Mouse (Mus musculus) MEL (cell line): ENCODE results near the gene Gm11172. TPM values are rescaled to one million over a fixed set of nuclear protein-coding genes. Genes with fewer than 3 reads are reported as not detected.

ENCODE experiments used
- DNase-seq: peaks from one replicate; pipeline ENCODE4 v3.0.0; 2011; ENCODE audit warnings: low read depth, low spot score
- H3K27ac ChIP-seq: 2 replicates; pipeline ENCODE4 v1.5.1; 2012; ENCODE audit warnings: low read depth, mild to moderate bottlenecking, control low read depth, low read length, moderate library complexity; ENCODE audit not compliant: control insufficient read depth
- H3K27me3 ChIP-seq, 2 experiments: fragments of 150-350 bp in 1 of 2; sonication (generic) in 1 of 2; 2 replicates each; pipeline ENCODE4 v1.6.1; 2012; ENCODE audit warnings: low read length in 2 of 2, mild to moderate bottlenecking in 2 of 2, improper control_type of control experiment in 1 of 2, moderate library complexity in 1 of 2; ENCODE audit not compliant: insufficient read depth in 2 of 2, control insufficient read depth in 1 of 2
- H3K36me3 ChIP-seq, 2 experiments: 2 replicates each; pipeline ENCODE4 v1.6.1; 2012 to 2014; ENCODE audit warnings: low read length in 2 of 2, improper control_type of control experiment in 1 of 2, inconsistent platforms in 1 of 2, mild to moderate bottlenecking in 1 of 2; ENCODE audit not compliant: insufficient read depth in 2 of 2, control insufficient read depth in 1 of 2
- H3K4me1 ChIP-seq, 2 experiments: fragments of 150-350 bp in 1 of 2; sonication (generic) in 1 of 2; 2 replicates each; pipeline ENCODE4 v1.6.1; 2012; ENCODE audit warnings: low read length in 2 of 2, improper control_type of control experiment in 1 of 2, mild to moderate bottlenecking in 1 of 2; ENCODE audit not compliant: insufficient read depth in 2 of 2, control insufficient read depth in 1 of 2
- H3K4me3 ChIP-seq, 2 experiments: fragments of 150-350 bp in 1 of 2; sonication (generic) in 1 of 2; 2 replicates each; pipeline ENCODE4 v1.5.1; 2012; ENCODE audit warnings: low read depth in 2 of 2, low read length in 2 of 2, mild to moderate bottlenecking in 2 of 2, moderate library complexity in 2 of 2, control low read depth in 1 of 2, improper control_type of control experiment in 1 of 2; ENCODE audit not compliant: control insufficient read depth in 1 of 2, insufficient read depth in 1 of 2
- H3K79me2 ChIP-seq: 2 replicates; pipeline ENCODE4 v1.6.1; 2012; ENCODE audit warnings: mild to moderate bottlenecking, low read length, moderate library complexity; ENCODE audit not compliant: control insufficient read depth, poor library complexity, insufficient read depth
- H3K9ac ChIP-seq: 2 replicates; pipeline ENCODE4 v1.6.1; 2012; ENCODE audit warnings: low read depth, mild to moderate bottlenecking, control low read depth, low read length, moderate library complexity; ENCODE audit not compliant: control insufficient read depth, poor library complexity, severe bottlenecking
- H3K9me3 ChIP-seq: fragments of 150-350 bp; sonication (generic); replicated peaks from 2 replicates; pipeline ENCODE4 v1.6.1; 2012; ENCODE audit warnings: mild to moderate bottlenecking, low read length, improper control_type of control experiment, moderate library complexity; ENCODE audit not compliant: insufficient read depth
- BHLHE40 ChIP-seq: IDR thresholded peaks from 2 replicates; pipeline ENCODE4 v1.6.1; 2012; ENCODE audit warnings: low read depth, mild to moderate bottlenecking, inconsistent platforms, low read length, improper control_type of control experiment, borderline replicate concordance
- CHD1 ChIP-seq: IDR thresholded peaks from 2 replicates; pipeline ENCODE4 v1.6.1; 2012; ENCODE audit warnings: low read depth, mild to moderate bottlenecking, inconsistent platforms, low read length, improper control_type of control experiment
- CHD2 ChIP-seq: IDR thresholded peaks from 2 replicates; pipeline ENCODE4 v1.6.1; 2011; ENCODE audit warnings: low read length, improper control_type of control experiment
- CTCF ChIP-seq, 3 experiments: IDR thresholded peaks in 2 of 3; conservative IDR thresholded peaks in 1 of 3; 2 replicates each; pipeline ENCODE4 v1.5.1; 2011 to 2012; ENCODE audit warnings: low read length in 3 of 3, low read depth in 2 of 3, mild to moderate bottlenecking in 2 of 3, improper control_type of control experiment in 1 of 3, inconsistent platforms in 1 of 3, mixed read lengths in 1 of 3, moderate library complexity in 1 of 3; ENCODE audit not compliant: control insufficient read depth in 1 of 3, insufficient read depth in 1 of 3, poor library complexity in 1 of 3, severe bottlenecking in 1 of 3
- E2F4 ChIP-seq: IDR thresholded peaks from 2 replicates; pipeline ENCODE4 v1.6.1; 2011; ENCODE audit warnings: low read depth, low read length, improper control_type of control experiment, borderline replicate concordance
- JUND ChIP-seq: IDR thresholded peaks from 2 replicates; pipeline ENCODE4 v1.6.1; 2011; ENCODE audit warnings: low read depth, mild to moderate bottlenecking, improper control_type of control experiment, low read length
- KAT2A ChIP-seq: conservative IDR thresholded peaks from 2 replicates; pipeline ENCODE4 v1.6.1; 2012; ENCODE audit warnings: low read depth, low read length, improper control_type of control experiment, inconsistent platforms
- MAFK ChIP-seq: IDR thresholded peaks from 2 replicates; pipeline ENCODE4 v1.6.1; 2011; ENCODE audit warnings: low read depth, mild to moderate bottlenecking, low read length, improper control_type of control experiment, borderline replicate concordance
- MAX ChIP-seq: IDR thresholded peaks from 2 replicates; pipeline ENCODE4 v1.6.1; 2011; ENCODE audit warnings: low read length, improper control_type of control experiment
- MAZ ChIP-seq: IDR thresholded peaks from 2 replicates; pipeline ENCODE4 v1.6.1; 2012; ENCODE audit warnings: low read depth, mild to moderate bottlenecking, inconsistent platforms, low read length, improper control_type of control experiment
- MEF2A ChIP-seq: IDR thresholded peaks from 2 replicates; pipeline ENCODE4 v1.6.1; 2014; ENCODE audit warnings: low read depth, mild to moderate bottlenecking, inconsistent platforms, low read length, improper control_type of control experiment; ENCODE audit not compliant: poor library complexity, insufficient replicate concordance, severe bottlenecking; ENCODE audit errors: extremely low read depth
- MXI1 ChIP-seq: IDR thresholded peaks from 2 replicates; pipeline ENCODE4 v1.6.1; 2011; ENCODE audit warnings: mild to moderate bottlenecking, low read depth, low read length, improper control_type of control experiment
- MYB ChIP-seq: IDR thresholded peaks from 2 replicates; pipeline ENCODE4 v1.6.1; 2011; ENCODE audit warnings: mild to moderate bottlenecking, low read depth, low read length, improper control_type of control experiment
- NRF1 ChIP-seq: IDR thresholded peaks from 2 replicates; pipeline ENCODE4 v1.6.1; 2014; ENCODE audit warnings: low read depth, mild to moderate bottlenecking, inconsistent platforms, low read length, improper control_type of control experiment, moderate library complexity; ENCODE audit not compliant: poor library complexity, insufficient read depth, severe bottlenecking
- POLR2A ChIP-seq, 2 experiments: IDR thresholded peaks; 2 replicates each; pipeline ENCODE4 v1.6.1; 2011 to 2012; ENCODE audit warnings: low read length in 2 of 2, mild to moderate bottlenecking in 2 of 2, control low read depth in 1 of 2, improper control_type of control experiment in 1 of 2, low read depth in 1 of 2, moderate library complexity in 1 of 2; ENCODE audit not compliant: control insufficient read depth in 1 of 2, insufficient read depth in 1 of 2, poor library complexity in 1 of 2
- POLR2AphosphoS2 ChIP-seq: IDR thresholded peaks from 2 replicates; pipeline ENCODE4 v1.6.1; 2011; ENCODE audit warnings: low read length, improper control_type of control experiment
- POLR2AphosphoS5 ChIP-seq: IDR thresholded peaks from 2 replicates; pipeline ENCODE4 v1.6.1; 2012; ENCODE audit warnings: low read depth, borderline replicate concordance, mild to moderate bottlenecking, inconsistent platforms, low read length, moderate library complexity, mixed read lengths
- RAD21 ChIP-seq: IDR thresholded peaks from 2 replicates; pipeline ENCODE4 v1.6.1; 2011; ENCODE audit warnings: mild to moderate bottlenecking, low read depth, low read length, improper control_type of control experiment
- RCOR1 ChIP-seq: IDR thresholded peaks from 2 replicates; pipeline ENCODE4 v1.6.1; 2012; ENCODE audit warnings: low read depth, mild to moderate bottlenecking, inconsistent platforms, low read length, improper control_type of control experiment
- SIN3A ChIP-seq: IDR thresholded peaks from 2 replicates; pipeline ENCODE4 v1.6.1; 2012; ENCODE audit warnings: low read length, improper control_type of control experiment, inconsistent platforms
- SMC3 ChIP-seq: IDR thresholded peaks from 2 replicates; pipeline ENCODE4 v1.6.1; 2011; ENCODE audit warnings: low read depth, low read length, improper control_type of control experiment
- TAL1 ChIP-seq: IDR thresholded peaks from 2 replicates; pipeline ENCODE4 v1.6.1; 2012; ENCODE audit warnings: mild to moderate bottlenecking, inconsistent platforms, low read length, moderate library complexity, mixed read lengths
- TBP ChIP-seq: IDR thresholded peaks from 2 replicates; pipeline ENCODE4 v1.8.0; 2011; ENCODE audit warnings: low read depth, low read length, improper control_type of control experiment
- UBTF ChIP-seq: IDR thresholded peaks from 2 replicates; pipeline ENCODE4 v1.6.1; 2012; ENCODE audit warnings: low read depth, mild to moderate bottlenecking, inconsistent platforms, low read length, improper control_type of control experiment, moderate library complexity, borderline replicate concordance; ENCODE audit not compliant: insufficient read depth
- ZMIZ1 ChIP-seq: IDR thresholded peaks from 2 replicates; pipeline ENCODE4 v1.6.1; 2012; ENCODE audit warnings: low read depth, mild to moderate bottlenecking, inconsistent platforms, low read length, improper control_type of control experiment, moderate library complexity
- ZNF384 ChIP-seq: IDR thresholded peaks from 2 replicates; pipeline ENCODE4 v1.6.1; 2012; ENCODE audit warnings: low read depth, mild to moderate bottlenecking, inconsistent platforms, low read length, improper control_type of control experiment
- polyA plus RNA-seq, 2 experiments: library from polyadenylated mRNA; stranded (reverse) in 1 of 2; unstranded in 1 of 2; fragments of >175 nt in 1 of 2; fragments of >200 nt in 1 of 2; gene quantifications; 2 replicates each; pipeline versions ENCODE4 v1.2.1 to v1.2.4; 2012; ENCODE audit warnings: low replicate concordance in 2 of 2, low read depth in 1 of 2; ENCODE audit not compliant: insufficient read length in 2 of 2, insufficient read depth in 1 of 2, missing spikeins in 1 of 2
- total RNA-seq: library from RNA; depleted of rRNA; stranded (reverse); fragments of 300-350 nt; gene quantifications from 2 replicates; pipeline ENCODE4 v1.2.3, GENCODE M21; 2012

Gene Gm11172
- total and polyA plus RNA-seq, 3 experiments: not detected

- TF ChIP-seq RCOR1: no peak
- no peak for TF ChIP-seq E2F4
- TF ChIP-seq RAD21: no peak
- no peak for TF ChIP-seq MXI1
- no peak for TF ChIP-seq MYB
- no peak for TF ChIP-seq CHD1
- TF ChIP-seq CTCF (IDR thresholded peaks at IDR 0.05 in 2 of 3, conservative IDR thresholded peaks at IDR 0.05 in 1 of 3; ENCODE audit: control insufficient read depth in 1 of 3, insufficient read depth in 1 of 3, low read depth in 2 of 3, low read length in 3 of 3, poor library complexity in 1 of 3, severe bottlenecking in 1 of 3): no peak
- TF ChIP-seq UBTF: no peak
- no peak for TF ChIP-seq TAL1
- no peak for TF ChIP-seq MAZ
- TF ChIP-seq POLR2AphosphoS5: no peak
- no peak for TF ChIP-seq KAT2A
- no peak for TF ChIP-seq ZMIZ1
- TF ChIP-seq SIN3A: no peak
- no peak for TF ChIP-seq NRF1
- no peak for TF ChIP-seq JUND
- no peak for TF ChIP-seq POLR2A (IDR thresholded peaks at IDR 0.05; ENCODE audit: control insufficient read depth in 1 of 2, insufficient read depth in 1 of 2, low read depth in 1 of 2, low read length in 2 of 2, poor library complexity in 1 of 2)
- TF ChIP-seq CHD2: no peak
- no peak for TF ChIP-seq POLR2AphosphoS2
- DNase-seq: no peak
- Histone ChIP-seq H3K4me1 (no peaks in the 10 kb centered on the region), H3K9ac (no peak overlapping the region), H3K4me3 (no peak overlapping the region), H3K9me3 (no peaks in the 10 kb centered on the region), H3K27me3 (no peaks in the 10 kb centered on the region; a peak in 1 of 4 replicates), H3K79me2 (no peaks in the 10 kb centered on the region), H3K27ac (no peak overlapping the region), H3K36me3 (no peaks in the 10 kb centered on the region)
Measured at GRCm38 (mm10) chr16:10777579-10778160, 35.0 kb upstream of the Gm11172 start.

GRCm38 (mm10) chr16:10780631-10781120 is 32.0 kb upstream of the Gm11172 start:
- Histone ChIP-seq H3K4me3 (no peak overlapping the region), H3K79me2 (no peaks in the 10 kb centered on the region; the same call in 1 of the 2 replicates), H3K27ac (no peak overlapping the region), H3K9ac (no peak overlapping the region), H3K9me3 (no peaks in the 10 kb centered on the region), H3K27me3 (peaks cover 0 to 4% of the 10 kb centered on the region in 2 experiments; a peak in 3 of 4 replicates), H3K4me1 (no peaks in the 10 kb centered on the region), H3K36me3 (no peaks in the 10 kb centered on the region)
- TF ChIP-seq ZNF384 (no peak), MEF2A (no peak), BHLHE40 (no peak), RCOR1 (no peak), MXI1 (no peak), ZMIZ1 (no peak), MAFK (no peak), SMC3 (no peak), SIN3A (no peak), E2F4 (no peak), TBP (no peak), TAL1 (no peak), CHD2 (no peak), MAX (no peak), JUND (no peak)
- no peak for DNase-seq
